ENCODE assay signal across 16 mouse cellular contexts in the genomic region with DNA sequence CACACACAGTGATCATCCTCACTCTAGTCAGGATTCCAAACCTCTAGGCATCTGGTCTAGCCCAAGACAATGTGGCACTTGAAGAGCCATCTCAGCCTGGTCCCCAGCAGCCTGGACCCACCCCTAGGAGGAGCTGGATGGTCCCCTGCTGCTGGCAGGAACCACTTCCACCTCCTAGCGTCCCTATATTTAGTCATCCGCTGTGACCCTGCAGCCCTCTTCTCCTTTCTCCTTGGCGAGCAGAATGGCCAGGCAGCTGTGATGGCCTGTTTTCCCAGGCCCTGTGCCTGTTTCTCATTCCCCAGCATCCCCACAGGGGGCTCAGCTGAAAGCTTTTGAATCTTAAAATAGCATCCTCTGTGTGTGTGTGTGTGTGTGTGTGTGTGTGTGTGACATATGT. TPM values are rescaled to one million over a fixed set of nuclear protein-coding genes. Genes with fewer than 3 reads are reported as not detected.
DNase-seq lines count a peak whose midpoint lies in the region; ATAC-seq lines count a peak whose summit lies in the region.
"Had no signal": no experiment of that assay in that cellular context is flagged by ENCODE, and none has a peak within 500 bp of the region (broad histone marks: within the 10 kb centered on the region; RNA-seq: fewer than 3 reads in every experiment).

No protein-coding gene starts in this region.

- DNase-seq in hindbrain, embryonic 10.5 days (ENCODE audit: low spot score), result peak; percentile 24
- no peak for DNase-seq in hindbrain, embryonic 11.5 days (ENCODE audit: low spot score)
- DNase-seq in midbrain, embryonic 14.5 days, result peak; percentile 20
- DNase-seq in right cerebral cortex, postnatal 10 days (ENCODE audit: low spot score in 2 of 2), result no peak
- no peak for DNase-seq in left cerebral cortex, adult 18-20 months (ENCODE audit: low spot score in 2 of 2)
- DNase-seq: cerebellum, adult 9-10 months; forebrain, postnatal 0 days; kidney, postnatal 25 days; thymus, postnatal 36 days had no signal

- 39% methylated on average over 3 of the region's 3 CpGs for WGBS in hindbrain, embryonic 10.5 days
- WGBS in hindbrain, embryonic 11.5 days, result 48% methylated on average over 3 of the region's 3 CpGs
- 60% methylated on average over 3 of the region's 3 CpGs for WGBS in midbrain, embryonic 14.5 days
- WGBS in midbrain, embryonic 13.5 days, result 54% methylated on average over 3 of the region's 3 CpGs
- WGBS in heart, embryonic 14.5 days, result 20% methylated on average over 3 of the region's 3 CpGs

- H3K27ac ChIP-seq in hindbrain, embryonic 10.5 days, result no peak overlapping the region
- H3K27ac ChIP-seq in hindbrain, embryonic 11.5 days (ENCODE audit: low read depth, low read length), result no peak overlapping the region
- H3K27ac ChIP-seq in midbrain, embryonic 14.5 days (replicated peaks; ENCODE audit: low read depth, low read length), result no peak overlapping the region
- no peak overlapping the region for H3K27ac ChIP-seq in midbrain, embryonic 13.5 days
- H3K27ac ChIP-seq in heart, embryonic 14.5 days (replicated peaks in 1 of 2; ENCODE audit: control insufficient read depth in 1 of 2, insufficient read depth in 1 of 2, low read depth in 2 of 2, low read length in 2 of 2), result peak overlapping the region; percentile 15 to 21; a peak in 1 of 4 replicates
- H3K27ac ChIP-seq: embryonic facial prominence, embryonic 13.5 days; hindbrain, embryonic 15.5 days; limb, embryonic 10.5 days; midbrain, embryonic 15.5 days had no signal

- no peaks in the 10 kb centered on the region for H3K27me3 ChIP-seq in hindbrain, embryonic 10.5 days (ENCODE audit: insufficient read depth, poor library complexity, severe bottlenecking)
- no peaks in the 10 kb centered on the region for H3K27me3 ChIP-seq in hindbrain, embryonic 11.5 days (ENCODE audit: control insufficient read depth, insufficient read depth, low read length)
- H3K27me3 ChIP-seq in midbrain, embryonic 14.5 days (ENCODE audit: control insufficient read depth, insufficient read depth, low read length), result no peaks in the 10 kb centered on the region
- no peaks in the 10 kb centered on the region for H3K27me3 ChIP-seq in midbrain, embryonic 13.5 days
- H3K27me3 ChIP-seq in heart, embryonic 14.5 days (ENCODE audit: control insufficient read depth, insufficient read depth, low read length), result no peaks in the 10 kb centered on the region
- H3K27me3 ChIP-seq: embryonic facial prominence, embryonic 13.5 days; hindbrain, embryonic 15.5 days; midbrain, embryonic 15.5 days had no signal

- H3K4me1 ChIP-seq in hindbrain, embryonic 10.5 days (replicated peaks), result peaks cover 22% of the 10 kb centered on the region
- H3K4me1 ChIP-seq in hindbrain, embryonic 11.5 days (replicated peaks; ENCODE audit: control insufficient read depth, insufficient read depth, low read length), result no peaks in the 10 kb centered on the region
- no peaks in the 10 kb centered on the region for H3K4me1 ChIP-seq in midbrain, embryonic 14.5 days (ENCODE audit: control insufficient read depth, insufficient read depth, low read length)
- H3K4me1 ChIP-seq in midbrain, embryonic 13.5 days (replicated peaks), result no peaks in the 10 kb centered on the region
- H3K4me1 ChIP-seq in heart, embryonic 14.5 days (ENCODE audit: control insufficient read depth in 2 of 2, insufficient read depth in 2 of 2, low read length in 2 of 2), result peaks cover 30 to 37% of the 10 kb centered on the region in 2 experiments
- H3K4me1 ChIP-seq: hindbrain, embryonic 15.5 days; midbrain, embryonic 15.5 days had no signal

- no peak overlapping the region for H3K4me2 ChIP-seq in hindbrain, embryonic 11.5 days (replicated peaks; ENCODE audit: low read depth, low read length)
- no peak overlapping the region for H3K4me2 ChIP-seq in midbrain, embryonic 14.5 days (ENCODE audit: low read length)
- no peak overlapping the region for H3K4me2 ChIP-seq in midbrain, embryonic 13.5 days (replicated peaks)
- H3K4me2 ChIP-seq in heart, embryonic 14.5 days (ENCODE audit: low read length), result no peak overlapping the region
- H3K4me2 ChIP-seq: embryonic facial prominence, embryonic 13.5 days; hindbrain, embryonic 15.5 days; midbrain, embryonic 15.5 days had no signal

- no peaks in the 10 kb centered on the region for H3K9me3 ChIP-seq in hindbrain, embryonic 10.5 days
- H3K9me3 ChIP-seq in hindbrain, embryonic 11.5 days (ENCODE audit: control insufficient read depth, low read length), result no peaks in the 10 kb centered on the region
- no peaks in the 10 kb centered on the region for H3K9me3 ChIP-seq in midbrain, embryonic 14.5 days (ENCODE audit: control insufficient read depth, low read length)
- no peaks in the 10 kb centered on the region for H3K9me3 ChIP-seq in midbrain, embryonic 13.5 days
- no peaks in the 10 kb centered on the region for H3K9me3 ChIP-seq in heart, embryonic 14.5 days (ENCODE audit: control insufficient read depth, low read length)
- H3K9me3 ChIP-seq: embryonic facial prominence, embryonic 13.5 days; hindbrain, embryonic 15.5 days; limb, embryonic 10.5 days; midbrain, embryonic 15.5 days had no signal

- ATAC-seq in hindbrain, embryonic 11.5 days (ENCODE audit: low FRiP score), result no peak
- no peak for ATAC-seq in midbrain, embryonic 14.5 days (ENCODE audit: low FRiP score, low TSS enrichment)
- ATAC-seq in midbrain, embryonic 13.5 days, result no peak
- ATAC-seq in heart, embryonic 14.5 days (ENCODE audit: insufficient number of reproducible peaks, insufficient read depth, low FRiP score, low read depth), result no peak
- no peak for ATAC-seq in erythroid progenitor cell, adult 5-6 weeks (replicated peaks; ENCODE audit: low FRiP score, poor library complexity, severe bottlenecking)
- ATAC-seq: forebrain, postnatal 0 days; midbrain, embryonic 15.5 days had no signal

- H3K4me3 ChIP-seq in hindbrain, embryonic 10.5 days, result no peak overlapping the region
- no peak overlapping the region for H3K4me3 ChIP-seq in hindbrain, embryonic 11.5 days (ENCODE audit: low read depth, low read length)
- H3K4me3 ChIP-seq in midbrain, embryonic 14.5 days (replicated peaks; ENCODE audit: low read depth, low read length), result no peak overlapping the region
- no peak overlapping the region for H3K4me3 ChIP-seq in midbrain, embryonic 13.5 days (replicated peaks)
- no peak overlapping the region for H3K4me3 ChIP-seq in heart, embryonic 14.5 days (ENCODE audit: control insufficient read depth in 1 of 2, insufficient read depth in 1 of 2, low read depth in 1 of 2, low read length in 2 of 2)
- H3K4me3 ChIP-seq: embryonic facial prominence, embryonic 13.5 days; hindbrain, embryonic 15.5 days; limb, embryonic 10.5 days; midbrain, embryonic 15.5 days had no signal

- H3K9ac ChIP-seq in hindbrain, embryonic 11.5 days (ENCODE audit: low read depth, low read length), result no peak overlapping the region
- H3K9ac ChIP-seq in midbrain, embryonic 14.5 days (replicated peaks; ENCODE audit: low read length), result no peak overlapping the region
- H3K9ac ChIP-seq in midbrain, embryonic 13.5 days (replicated peaks), result no peak overlapping the region
- no peak overlapping the region for H3K9ac ChIP-seq in heart, embryonic 14.5 days (ENCODE audit: low read length)
- H3K9ac ChIP-seq: embryonic facial prominence, embryonic 13.5 days; forebrain, postnatal 0 days; hindbrain, embryonic 15.5 days; midbrain, embryonic 15.5 days had no signal

- no peaks in the 10 kb centered on the region for H3K36me3 ChIP-seq in hindbrain, embryonic 10.5 days
- H3K36me3 ChIP-seq in hindbrain, embryonic 11.5 days (ENCODE audit: control insufficient read depth, insufficient read depth, low read length), result no peaks in the 10 kb centered on the region
- no peaks in the 10 kb centered on the region for H3K36me3 ChIP-seq in midbrain, embryonic 14.5 days (ENCODE audit: control insufficient read depth, insufficient read depth, low read length)
- no peaks in the 10 kb centered on the region for H3K36me3 ChIP-seq in midbrain, embryonic 13.5 days
- H3K36me3 ChIP-seq in heart, embryonic 14.5 days (ENCODE audit: control insufficient read depth, insufficient read depth, low read length), result no peaks in the 10 kb centered on the region
- H3K36me3 ChIP-seq: embryonic facial prominence, embryonic 13.5 days; hindbrain, embryonic 15.5 days; limb, embryonic 10.5 days; midbrain, embryonic 15.5 days had no signal

RNA-seq across cellular contexts. Expression of gene Lrrc32, which starts 59.8 kb away (rescaled TPM):
- 5.8 and 6.0 TPM in 2 replicates for polyA plus RNA-seq in hindbrain, embryonic 10.5 days (2016; fragmentation: Nextera tagmentation; extraction: Ambion mirVana)
- 3.1 and 3.3 TPM in 2 replicates for polyA plus RNA-seq in hindbrain, embryonic 11.5 days (2014; fragmentation: Nextera tagmentation; extraction: Ambion mirVana)
- 1.6 and 4.2 TPM in 2 replicates for polyA plus RNA-seq in midbrain, embryonic 14.5 days (2014; fragmentation: Nextera tagmentation; extraction: Ambion mirVana)
- polyA plus RNA-seq in midbrain, embryonic 13.5 days (2015; fragmentation: Nextera tagmentation; extraction: Ambion mirVana), result 2.7 and 3.8 TPM in 2 replicates
- 6.9 and 8.4 TPM in 2 replicates for polyA plus RNA-seq in heart, embryonic 14.5 days (2014; fragmentation: Nextera tagmentation; extraction: Ambion mirVana)
- 1 to 10 TPM; 5.9 to 6.4 TPM for total RNA-seq in left cerebral cortex, adult 18-20 months (2021)
- total RNA-seq in erythroid progenitor cell, adult 5-6 weeks (2015; ENCODE audit: low replicate concordance), result 1.1 TPM in 1 of 2 replicates, not detected in the other
- 0.51 TPM in 1 of 2 replicates, not detected in the other for total RNA-seq in erythroid progenitor cell, adult 5-6 weeks (2017; ENCODE audit: low replicate concordance)

Comparison
In these comparisons a context has a peak if more than half of its experiments do, and no peak if none do; other contexts are left out.
1. DNase-seq: peak in hindbrain, embryonic 10.5 days (single experiment) and midbrain, embryonic 14.5 days (single experiment); none in hindbrain, embryonic 11.5 days (single experiment), right cerebral cortex, postnatal 10 days (0 of 2) and left cerebral cortex, adult 18-20 months (0 of 2).
2. H3K27ac ChIP-seq: peak in heart, embryonic 14.5 days (2 of 2); none in hindbrain, embryonic 10.5 days (single experiment), hindbrain, embryonic 11.5 days (single experiment), midbrain, embryonic 14.5 days (single experiment) and midbrain, embryonic 13.5 days (single experiment).